Mouse (Mus musculus) lung, adult 2 months (tissue): Measurements from ENCODE around the gene Cryzl1. TPM values are rescaled to one million over a fixed set of nuclear protein-coding genes. Genes with fewer than 3 reads are reported as not detected.

Experiments used
- DNase-seq: peaks from one replicate; pipeline ENCODE4 v3.0.0; 2022
- H3K4me1 ChIP-seq: fragments of 200-500 bp; 2 replicates; pipeline ENCODE4 v1.6.1; 2011; ENCODE audit warnings: low read length; ENCODE audit not compliant: control insufficient read depth, insufficient read depth
- H3K4me3 ChIP-seq: fragments of 200-500 bp; replicated peaks from 2 replicates; pipeline ENCODE3; 2011; ENCODE audit warnings: low read depth, mild to moderate bottlenecking, control low read depth, low read length; ENCODE audit errors: extremely low read depth
- CTCF ChIP-seq: fragments of 200-500 bp; IDR thresholded peaks from 2 replicates; pipeline ENCODE4 v1.5.1; 2011; ENCODE audit warnings: mild to moderate bottlenecking, low read length, control low read depth; ENCODE audit not compliant: insufficient read depth
- POLR2A ChIP-seq: fragments of 200-500 bp; IDR thresholded peaks from 2 replicates; pipeline ENCODE4 v1.6.1; 2011; ENCODE audit warnings: low read depth, mild to moderate bottlenecking, control low read depth, low read length, borderline replicate concordance; ENCODE audit errors: extremely low read depth
- WGBS: fragments of 180-500 bp; shearing (Covaris S2); methylation state at CpG from one replicate; pipeline ENCODE4 v1.1.7; 2018; 5-methylcytosine and 5-hydroxymethylcytosine counted together
- polyA plus RNA-seq: library from polyadenylated mRNA; depleted of rRNA; stranded (reverse); fragments of >200 nt; gene quantifications from 2 replicates; pipeline ENCODE4 v1.2.3, GENCODE M21; 2012; rRNA removed

The Cryzl1 gene
- 22.3 and 29.8 TPM in 2 replicates for polyA plus RNA-seq

DNA sequence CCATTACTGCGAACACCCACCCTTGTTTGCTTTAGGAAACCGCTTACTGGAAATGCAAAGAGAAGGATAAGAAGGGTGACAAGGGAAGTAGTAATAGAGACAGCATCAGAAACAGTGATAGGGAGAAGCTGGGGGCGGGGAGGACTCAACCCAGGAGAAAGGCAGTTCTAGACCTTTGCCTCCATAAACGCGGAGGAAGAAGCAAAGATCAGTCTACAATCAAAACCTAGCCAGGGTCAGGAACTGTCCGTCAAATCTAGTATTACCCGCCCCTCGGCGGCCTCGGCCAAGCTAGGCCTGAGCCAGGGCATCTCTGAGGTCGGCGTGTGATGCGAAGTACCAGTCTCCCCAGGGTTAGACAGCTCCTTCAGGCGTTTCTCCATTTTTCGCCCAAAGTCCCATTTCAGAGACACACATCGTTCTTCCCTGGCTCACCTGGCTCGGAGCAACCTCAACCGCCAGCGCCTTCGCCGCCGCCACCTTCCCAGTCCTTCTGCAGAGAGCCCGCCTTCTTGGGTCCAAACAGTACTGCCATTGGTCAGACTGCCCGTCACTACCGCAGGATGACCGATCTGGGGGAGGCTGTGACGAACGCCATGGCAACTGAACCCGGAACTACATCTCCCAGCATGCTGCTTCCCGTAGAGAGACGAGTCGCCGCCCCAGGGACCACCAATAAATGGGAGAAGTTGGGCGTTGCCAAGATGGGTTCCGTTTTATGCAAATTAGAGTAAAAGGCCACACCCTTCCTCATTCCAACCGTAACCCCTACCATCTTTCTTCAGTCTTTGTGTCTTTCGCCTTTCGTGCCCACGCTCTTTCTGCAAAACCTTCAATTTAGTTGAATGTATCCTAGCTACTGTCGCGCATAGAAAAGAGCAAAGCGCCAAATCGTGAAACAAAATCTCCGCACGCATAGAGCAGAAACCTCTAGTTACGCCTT is at the start of gene Cryzl1:
Cryzl1 (minus strand) TSS at position 853 of the 943 bp plus-strand sequence.
- peak within 1 kb of the TSS; percentile 81 for H3K4me3 ChIP-seq
- WGBS, result under 1% methylated on average over 46 of the region's 46 CpGs
- peak; percentile 97 for DNase-seq

DNA sequence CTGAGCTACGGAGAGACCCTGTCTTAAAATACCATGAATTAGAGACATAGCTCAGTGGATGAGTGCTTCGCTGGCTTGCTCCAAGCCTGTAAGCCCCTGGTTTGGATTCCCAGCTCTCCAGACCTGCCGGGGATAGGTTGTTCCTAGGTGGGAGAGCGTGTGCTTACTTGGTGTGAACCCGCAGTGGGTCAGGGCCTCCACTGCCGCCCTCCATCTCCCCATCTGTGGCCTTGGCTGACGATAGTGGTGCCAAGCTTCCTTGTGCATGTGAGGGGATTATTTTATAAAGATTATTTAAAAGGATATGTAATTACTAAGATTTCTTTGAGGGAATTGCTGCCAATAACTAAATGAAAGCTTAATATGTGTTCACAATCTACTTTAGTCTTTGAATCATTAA is 43.8 kb upstream of the Cryzl1 start:
- H3K4me1 ChIP-seq, result no peaks in the 10 kb centered on the region
- no peak for DNase-seq
- WGBS, result 84% methylated on average over 7 of the region's 7 CpGs
- TF ChIP-seq POLR2A (no peak), CTCF (no peak)
- H3K4me3 ChIP-seq, result no peak overlapping the region

More for the DNA sequence above, at the start of gene Cryzl1:
- TF ChIP-seq POLR2A (peak; percentile 77; the same call in 1 of the 2 replicates), CTCF (no peak)
- H3K4me1 ChIP-seq, result peaks cover 6% of the 10 kb centered on the region; the same call in 1 of the 2 replicates

DNA sequence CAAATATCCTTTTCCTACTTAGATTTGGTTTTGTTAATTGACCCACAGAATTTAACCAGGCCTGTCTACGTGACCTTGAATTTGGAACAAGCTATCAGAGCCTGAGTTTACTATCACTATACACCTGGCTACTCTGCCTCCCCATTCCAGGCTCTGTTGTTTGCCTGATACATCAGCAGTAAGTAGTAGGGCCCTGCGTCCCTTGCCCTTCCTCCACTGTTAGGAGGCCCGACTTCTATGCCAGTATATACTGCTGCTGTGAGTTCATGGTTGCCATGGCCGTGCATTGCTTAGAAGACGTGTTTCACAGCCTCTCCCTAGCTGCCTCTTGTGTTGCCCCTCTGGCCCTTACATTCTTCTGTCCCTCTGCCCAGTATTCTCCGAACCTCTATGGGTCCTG is 42.6 kb upstream of the Cryzl1 start:
- H3K4me3 ChIP-seq, result no peak overlapping the region
- 93% methylated on average over 6 of the region's 6 CpGs for WGBS

DNA sequence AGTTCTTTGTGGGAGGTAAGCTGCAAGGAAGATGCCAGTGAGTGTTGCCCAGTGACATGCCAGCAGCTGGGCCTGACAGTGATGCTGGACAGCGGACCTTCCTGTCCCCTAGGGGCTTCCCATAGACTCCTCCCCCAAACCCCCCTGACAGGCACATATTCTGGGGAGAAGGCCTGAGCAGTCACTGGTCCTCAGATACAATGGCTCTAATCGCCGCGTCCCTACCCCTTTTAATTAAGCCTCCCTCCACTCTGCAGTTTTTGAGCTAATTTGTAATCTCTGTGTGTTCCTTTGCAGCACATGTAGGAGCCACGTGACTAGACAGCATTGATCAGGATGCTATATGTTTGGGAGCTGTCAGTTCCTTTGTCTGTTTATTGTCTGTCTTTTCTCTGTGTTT is 41.9 kb upstream of the Cryzl1 start:
- Histone ChIP-seq H3K4me1 (no peaks in the 10 kb centered on the region), H3K4me3 (no peak overlapping the region)
- no peak for DNase-seq
- TF ChIP-seq POLR2A (no peak), CTCF (no peak)
- 85% methylated on average over 5 of the region's 5 CpGs for WGBS

More for the DNA sequence above, 42.6 kb upstream of the Cryzl1 start:
- TF ChIP-seq CTCF, result no peak
- no peak for TF ChIP-seq POLR2A
- H3K4me1 ChIP-seq, result no peaks in the 10 kb centered on the region
- DNase-seq, result no peak

DNA sequence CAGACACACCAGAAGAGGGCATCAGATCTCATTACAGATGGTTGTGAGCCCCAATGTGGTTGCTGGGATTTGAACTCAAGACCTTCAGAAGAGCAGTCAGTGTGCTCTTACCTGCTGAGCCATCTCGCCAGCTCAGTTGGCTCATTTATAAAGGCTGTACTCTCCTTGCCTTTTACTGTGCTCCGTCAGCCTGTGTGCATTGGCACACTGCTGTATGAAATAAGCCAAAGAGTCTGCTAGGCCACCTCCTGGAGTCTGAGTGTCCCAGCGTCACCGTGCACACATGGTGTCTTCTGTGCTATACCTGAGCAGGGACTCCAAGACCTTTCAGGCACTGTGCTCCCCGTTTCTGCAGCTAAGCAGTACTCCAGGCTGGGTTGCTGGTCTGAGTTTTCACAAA is 41.1 kb upstream of the Cryzl1 start:
- Histone ChIP-seq H3K4me1 (no peaks in the 10 kb centered on the region), H3K4me3 (no peak overlapping the region)
- DNase-seq, result no peak
- TF ChIP-seq CTCF, result no peak
- 83% methylated on average over 5 of the region's 5 CpGs for WGBS

DNA sequence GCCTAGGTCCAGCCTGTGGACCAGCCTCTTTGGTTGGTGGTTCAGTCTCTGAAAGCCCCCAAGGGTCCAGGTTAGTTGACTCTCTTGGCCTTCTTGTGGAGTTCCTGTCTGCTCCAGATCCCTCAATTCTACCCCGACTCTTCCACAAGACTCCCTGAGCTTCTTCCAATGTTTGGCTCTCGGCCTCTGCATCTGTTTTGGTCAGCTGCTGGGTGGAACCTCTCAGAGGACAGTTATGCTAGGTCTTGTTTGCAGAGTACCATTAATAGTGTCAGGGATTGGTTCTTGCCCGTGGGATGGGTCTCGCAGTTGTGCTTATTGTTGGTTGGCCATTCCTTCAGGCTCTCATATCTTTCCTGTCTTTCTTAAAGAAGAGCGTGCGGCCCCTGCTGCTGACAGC is 39.8 kb upstream of the Cryzl1 start:
- DNase-seq, result no peak
- no peak overlapping the region for H3K4me3 ChIP-seq
- 79% methylated on average over 6 of the region's 6 CpGs for WGBS
- TF ChIP-seq CTCF, result no peak
- TF ChIP-seq POLR2A, result no peak
- peaks cover 2% of the 10 kb centered on the region for H3K4me1 ChIP-seq

DNA sequence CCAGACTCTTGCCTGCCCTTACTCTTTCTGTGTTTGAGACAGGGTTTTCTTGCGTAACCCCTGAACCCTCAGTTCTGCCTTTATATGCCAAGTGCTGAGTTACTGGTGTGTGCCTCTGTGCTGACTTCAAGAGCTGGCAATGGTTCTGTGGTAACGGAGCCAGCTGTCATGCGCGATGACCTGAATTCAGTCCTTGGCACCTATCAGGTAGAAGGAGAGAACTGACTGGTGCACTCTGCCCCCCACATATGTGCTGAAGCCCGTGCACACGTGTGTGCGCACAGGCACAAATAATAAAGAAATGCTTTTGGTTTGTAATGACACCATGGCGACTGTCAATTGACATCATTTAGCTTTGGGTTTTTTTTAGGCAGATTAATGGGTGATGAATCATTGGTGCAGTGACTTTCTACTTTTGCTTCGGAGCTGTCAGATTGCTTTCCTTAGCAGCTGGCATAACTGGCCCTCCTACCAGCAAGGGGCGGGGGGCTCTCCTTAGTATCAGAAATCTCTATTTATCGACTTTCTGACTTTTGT is 38.5 kb upstream of the Cryzl1 start:
- DNase-seq, result no peak
- TF ChIP-seq POLR2A, result no peak
- TF ChIP-seq CTCF, result no peak
- Histone ChIP-seq H3K4me3 (no peak overlapping the region), H3K4me1 (peaks cover 7% of the 10 kb centered on the region)
- 65% methylated on average over 11 of the region's 11 CpGs for WGBS

DNA sequence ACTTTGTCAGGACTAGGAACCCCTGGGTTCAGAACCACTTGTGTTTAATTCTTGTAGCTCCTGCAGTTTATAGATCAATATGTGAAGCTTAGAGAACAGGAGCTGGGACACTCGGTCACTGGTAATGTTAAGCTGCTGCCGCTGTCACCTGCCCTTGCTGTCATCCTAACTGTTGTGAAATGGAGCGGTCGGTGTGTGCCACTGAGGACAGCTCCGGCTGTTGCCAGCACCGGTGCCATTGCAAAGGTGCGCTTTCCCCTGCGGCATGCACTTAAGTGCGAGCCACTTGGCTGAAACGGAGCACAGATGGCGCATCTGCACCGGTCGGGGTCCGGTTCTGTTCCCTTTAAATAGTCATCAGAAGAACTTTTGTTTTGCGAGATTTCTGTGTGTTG is 37.0 kb upstream of the Cryzl1 start:
- TF ChIP-seq CTCF (no peak), POLR2A (no peak)
- no peak for DNase-seq
- WGBS, result 76% methylated on average over 15 of the region's 15 CpGs
- Histone ChIP-seq H3K4me1 (peaks cover 11% of the 10 kb centered on the region), H3K4me3 (no peak overlapping the region)

DNA sequence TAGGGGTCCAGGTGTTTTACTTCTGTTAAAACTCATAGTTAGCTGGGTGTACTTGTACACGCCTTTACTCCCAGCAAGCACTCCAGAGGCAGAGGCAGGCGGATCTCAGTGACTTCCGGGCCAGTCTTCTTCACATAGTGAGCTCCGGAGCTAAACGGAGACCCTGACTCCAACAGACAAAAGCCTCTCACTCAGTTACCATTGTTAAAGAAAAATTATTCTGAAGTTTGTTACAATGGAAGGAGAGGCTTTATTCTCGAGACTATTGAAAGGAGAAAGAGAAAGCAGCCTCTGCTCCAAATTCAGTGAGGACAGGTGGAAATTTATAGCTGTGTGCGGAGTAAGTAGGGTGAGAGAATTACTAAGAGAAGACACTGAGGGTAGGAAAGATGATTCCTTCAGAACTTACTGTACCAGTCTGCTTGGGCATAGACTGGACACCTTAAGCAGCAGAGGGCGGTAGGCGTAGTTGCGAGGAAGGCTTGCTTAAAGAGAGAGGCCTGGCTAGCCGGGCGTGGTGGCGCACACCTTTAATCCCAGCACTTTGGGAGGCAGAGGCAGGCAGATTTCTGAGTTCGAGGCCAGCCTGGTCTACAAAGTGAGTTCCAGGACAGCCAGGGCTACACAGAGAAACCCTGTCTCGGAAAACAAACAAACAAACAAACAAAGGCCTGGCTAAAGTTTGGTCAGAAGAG is 36.5 kb upstream of the Cryzl1 start:
- 95% methylated on average over 15 of the region's 15 CpGs for WGBS

More for the DNA sequence above, 36.5 kb upstream of the Cryzl1 start:
- no peak for TF ChIP-seq POLR2A
- no peak for TF ChIP-seq CTCF
- H3K4me3 ChIP-seq, result no peak overlapping the region
- H3K4me1 ChIP-seq, result peaks cover 11% of the 10 kb centered on the region
- no peak for DNase-seq
